Mouse (Mus musculus): Measurements from ENCODE around the gene Tmem26. TPM values are rescaled to one million over a fixed set of nuclear protein-coding genes. Genes with fewer than 3 reads are reported as not detected.

Tmem26 gene
- polyA plus RNA-seq, 1 experiment from 2014 or later, result 7.2 TPM

DNA sequence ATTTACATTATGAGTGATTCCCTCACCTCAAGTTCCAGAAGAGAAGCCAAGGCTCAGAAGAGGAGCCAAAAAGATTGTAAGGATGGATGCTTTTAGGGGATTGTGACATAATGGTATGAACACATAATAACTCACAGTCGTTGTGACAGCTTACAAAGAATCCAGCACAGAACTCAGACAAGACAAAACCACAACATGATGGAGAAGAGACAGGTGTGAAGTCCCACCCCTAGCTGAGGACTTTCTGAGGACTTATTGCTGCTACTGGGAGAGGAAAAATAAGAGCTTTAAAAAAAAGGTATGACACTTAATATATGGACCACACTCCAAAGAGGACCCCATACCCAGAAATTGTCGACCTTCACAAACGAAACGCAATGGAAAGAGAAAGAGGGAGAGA is 101.1 kb downstream of the Tmem26 start:
- Histone ChIP-seq H3K4me1 (no peaks in the 10 kb centered on the region), H3K27me3 (no peaks in the 10 kb centered on the region), H3K9me3 (no peaks in the 10 kb centered on the region), H3K4me3 (no peak overlapping the region), H3K27ac (replicated peaks) (no peak overlapping the region), H3K4me2 (replicated peaks) (no peak overlapping the region), H3K36me3 (no peaks in the 10 kb centered on the region), H3K9ac (replicated peaks) (no peak overlapping the region)
- 92% methylated on average over 4 of the region's 4 CpGs for WGBS
- ATAC-seq (ENCODE audit: low FRiP score, low read depth), result no peak

Other genes starting within 250 kb of the Tmem26 start
- gene Cabcoco1, start 181.8 kb upstream of the Tmem26 start, polyA plus RNA-seq (2016; fragmentation: Nextera tagmentation; extraction: Ambion mirVana), result 0.24 and 0.29 TPM in 2 replicates

Data from midbrain, embryonic 12.5 days (tissue).